Mouse (Mus musculus) heart, embryonic 13.5 days (tissue): ENCODE results near the gene Hist1h3c. TPM values are rescaled to one million over a fixed set of nuclear protein-coding genes. Genes with fewer than 3 reads are reported as not detected.
"Not testable (repeated sequence)": the region's sequence is repeated elsewhere in the genome, so short reads cannot be mapped to it uniquely, and the experiment has no call there.

Experiments
- ATAC-seq: fragments of 200-750 bp; cut with Nextera tagmentation; 2 replicates; pipeline ENCODE4 v1.8.0; 2017; ENCODE audit warnings: moderate TSS enrichment; ENCODE audit not compliant: insufficient number of reproducible peaks, low FRiP score, low TSS enrichment; ENCODE audit errors: extremely low read depth
- H3K27ac ChIP-seq: fragments of 300-500 bp; sonication (generic); replicated peaks from 2 replicates; pipeline ENCODE4 v1.5.1; 2015; ENCODE audit warnings: moderate library complexity, mild to moderate bottlenecking, inconsistent platforms
- H3K27me3 ChIP-seq: fragments of 300-500 bp; sonication (generic); replicated peaks from 2 replicates; pipeline ENCODE4 v1.6.1; 2015; ENCODE audit warnings: mild to moderate bottlenecking, inconsistent platforms
- H3K36me3 ChIP-seq: fragments of 300-500 bp; sonication (generic); 2 replicates; pipeline ENCODE4 v1.6.1; 2015; ENCODE audit warnings: mild to moderate bottlenecking, inconsistent platforms
- H3K4me1 ChIP-seq: fragments of 300-500 bp; sonication (generic); 2 replicates; pipeline ENCODE4 v1.6.1; 2015; ENCODE audit warnings: inconsistent platforms
- H3K4me2 ChIP-seq: fragments of 300-500 bp; sonication (generic); 2 replicates; pipeline ENCODE4 v1.6.1; 2015; ENCODE audit warnings: inconsistent platforms, mild to moderate bottlenecking, moderate library complexity
- H3K4me3 ChIP-seq: fragments of 300-500 bp; sonication (generic); 2 replicates; pipeline ENCODE4 v1.5.1; 2015; ENCODE audit warnings: moderate library complexity, mild to moderate bottlenecking, inconsistent platforms
- H3K9ac ChIP-seq: fragments of 300-500 bp; sonication (generic); 2 replicates; pipeline ENCODE4 v1.6.1; 2015; ENCODE audit warnings: inconsistent platforms, mild to moderate bottlenecking, moderate library complexity
- H3K9me3 ChIP-seq: fragments of 300-500 bp; sonication (generic); 2 replicates; pipeline ENCODE4 v1.6.1; 2016; ENCODE audit warnings: inconsistent platforms
- WGBS: fragments of 180-500 bp; shearing (Covaris S2); methylation state at CpG from one replicate; pipeline ENCODE4 v1.1.7; 2015; ENCODE audit warnings: mixed read lengths; 5-methylcytosine and 5-hydroxymethylcytosine counted together
- polyA plus RNA-seq: library from polyadenylated mRNA; unstranded; fragments of >200 nt; fragmentation: Nextera tagmentation; extraction: Ambion mirVana; gene quantifications from 2 replicates; pipeline ENCODE4 v1.2.1, GENCODE M21; 2015

Gene Hist1h3c
- polyA plus RNA-seq, 1 experiment from 2014 or later = 3.8 TPM

DNA sequence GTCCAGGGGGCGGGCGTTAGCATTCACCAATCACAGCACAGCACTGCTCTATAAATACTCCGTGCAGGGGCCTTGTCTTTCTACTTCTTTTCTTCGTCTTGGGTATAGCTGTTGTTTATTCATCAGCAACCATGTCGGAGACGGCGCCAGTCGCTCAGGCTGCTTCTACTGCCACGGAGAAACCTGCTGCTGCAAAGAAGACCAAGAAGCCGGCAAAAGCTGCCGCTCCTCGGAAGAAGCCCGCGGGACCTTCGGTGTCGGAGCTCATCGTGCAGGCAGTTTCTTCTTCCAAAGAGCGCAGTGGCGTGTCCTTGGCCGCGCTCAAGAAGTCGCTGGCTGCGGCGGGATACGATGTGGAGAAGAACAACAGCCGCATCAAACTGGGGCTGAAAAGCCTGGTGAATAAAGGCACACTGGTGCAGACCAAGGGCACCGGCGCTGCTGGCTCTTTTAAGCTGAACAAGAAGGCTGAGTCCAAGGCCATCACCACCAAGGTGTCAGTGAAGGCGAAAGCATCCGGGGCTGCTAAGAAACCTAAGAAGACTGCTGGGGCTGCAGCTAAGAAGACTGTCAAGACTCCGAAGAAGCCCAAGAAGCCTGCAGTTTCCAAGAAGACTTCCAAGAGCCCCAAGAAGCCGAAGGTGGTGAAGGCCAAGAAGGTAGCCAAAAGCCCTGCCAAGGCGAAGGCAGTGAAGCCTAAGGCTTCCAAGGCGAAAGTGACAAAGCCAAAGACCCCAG lies 18.4 kb upstream of the Hist1h3c start, which contains the start of gene Hist1h1a:
Hist1h1a (plus strand) TSS at position 81 of the 738 bp plus-strand sequence.
- H3K4me1 ChIP-seq = peaks cover 33% of the 10 kb centered on the region
- H3K27me3 ChIP-seq = no peaks in the 10 kb centered on the region
- H3K9ac ChIP-seq = peak within 1 kb of the TSS; percentile 88
- H3K4me3 ChIP-seq = peak within 1 kb of the TSS; percentile 67
- 3% methylated on average over 34 of the region's 34 CpGs for WGBS
- H3K36me3 ChIP-seq = no peaks in the 10 kb centered on the region
- peak; percentile 70 for ATAC-seq
- peak within 1 kb of the TSS; percentile 96 for H3K27ac ChIP-seq
- H3K9me3 ChIP-seq = no peaks in the 10 kb centered on the region
- peak within 1 kb of the TSS; percentile 79 for H3K4me2 ChIP-seq

DNA sequence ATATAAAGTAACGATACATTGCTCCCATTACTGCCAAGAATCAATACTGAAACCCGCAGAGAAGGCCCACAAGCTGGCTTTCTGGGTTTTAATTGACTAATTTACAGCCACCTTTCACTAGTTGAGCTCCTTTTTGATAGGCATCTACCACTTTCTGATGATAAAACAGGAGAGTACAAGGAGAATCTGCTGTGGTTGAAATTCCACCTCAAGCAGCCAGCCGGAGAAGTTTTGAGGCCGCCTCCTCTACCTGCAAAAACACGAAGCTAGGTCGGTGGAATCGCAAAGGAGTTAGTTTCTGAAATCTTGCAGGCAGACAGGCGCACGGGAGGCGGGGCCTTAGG lies 17.8 kb upstream of the Hist1h3c start:
- Histone ChIP-seq H3K9ac (peak overlapping the region; percentile 88), H3K9me3 (no peaks in the 10 kb centered on the region), H3K36me3 (no peaks in the 10 kb centered on the region), H3K4me3 (peak overlapping the region; percentile 67), H3K4me2 (peak overlapping the region; percentile 79), H3K27me3 (no peaks in the 10 kb centered on the region), H3K27ac (peak overlapping the region; percentile 96), H3K4me1 (peaks cover 31% of the 10 kb centered on the region)
- WGBS = 3% methylated on average over 10 of the region's 10 CpGs
- ATAC-seq = no peak

DNA sequence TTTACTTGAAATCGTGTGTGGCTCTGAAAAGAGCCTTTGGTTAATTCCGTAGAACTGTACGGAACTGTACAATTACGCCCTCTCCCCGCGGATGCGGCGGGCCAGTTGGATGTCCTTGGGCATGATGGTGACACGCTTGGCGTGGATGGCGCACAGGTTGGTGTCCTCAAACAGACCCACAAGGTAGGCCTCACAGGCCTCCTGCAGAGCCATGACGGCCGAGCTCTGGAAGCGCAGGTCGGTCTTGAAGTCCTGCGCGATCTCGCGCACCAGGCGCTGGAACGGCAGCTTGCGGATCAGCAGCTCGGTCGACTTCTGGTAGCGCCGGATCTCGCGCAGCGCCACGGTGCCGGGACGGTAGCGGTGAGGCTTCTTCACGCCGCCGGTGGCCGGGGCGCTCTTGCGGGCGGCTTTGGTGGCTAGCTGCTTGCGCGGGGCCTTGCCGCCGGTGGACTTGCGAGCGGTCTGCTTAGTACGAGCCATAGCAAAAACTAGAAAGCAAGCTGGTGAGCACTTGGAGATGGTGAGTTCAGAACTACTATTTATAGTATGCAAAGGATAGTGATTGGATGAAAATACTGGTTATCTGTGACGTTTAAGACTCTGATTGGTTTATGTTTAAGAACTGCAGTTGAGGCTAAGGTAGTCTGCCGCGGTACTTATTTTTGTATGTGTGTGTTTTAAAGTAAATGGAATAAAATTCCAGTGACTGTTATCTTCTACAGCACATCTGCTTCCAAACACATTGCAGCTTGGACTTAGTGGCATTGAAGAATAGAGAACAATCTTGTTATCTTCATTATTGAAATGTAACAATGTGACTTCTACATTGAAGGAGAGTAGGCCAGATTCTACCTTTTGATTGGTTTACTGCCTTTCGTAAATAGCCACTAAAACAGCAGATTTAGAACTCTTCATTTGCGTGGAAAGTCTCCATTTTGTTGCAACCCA lies 16.7 kb upstream of the Hist1h3c start, which contains the start of gene Hist1h3a:
Hist1h3a (minus strand) TSS at position 516 of the 951 bp plus-strand sequence.
- not testable (repeated sequence) for H3K36me3 ChIP-seq, H3K27me3 ChIP-seq, H3K9me3 ChIP-seq
- 1% methylated on average over 33 of the region's 52 CpGs for WGBS
- Histone ChIP-seq H3K27ac (peak within 1 kb of the TSS; percentile 96), H3K4me2 (peak within 1 kb of the TSS; percentile 79), H3K4me1 (peaks cover 37% of the 10 kb centered on the region), H3K9ac (peak within 1 kb of the TSS; percentile 88), H3K4me3 (peak within 1 kb of the TSS; percentile 67)
- peak; percentile 37; the same call in 1 of the 2 replicates for ATAC-seq

DNA sequence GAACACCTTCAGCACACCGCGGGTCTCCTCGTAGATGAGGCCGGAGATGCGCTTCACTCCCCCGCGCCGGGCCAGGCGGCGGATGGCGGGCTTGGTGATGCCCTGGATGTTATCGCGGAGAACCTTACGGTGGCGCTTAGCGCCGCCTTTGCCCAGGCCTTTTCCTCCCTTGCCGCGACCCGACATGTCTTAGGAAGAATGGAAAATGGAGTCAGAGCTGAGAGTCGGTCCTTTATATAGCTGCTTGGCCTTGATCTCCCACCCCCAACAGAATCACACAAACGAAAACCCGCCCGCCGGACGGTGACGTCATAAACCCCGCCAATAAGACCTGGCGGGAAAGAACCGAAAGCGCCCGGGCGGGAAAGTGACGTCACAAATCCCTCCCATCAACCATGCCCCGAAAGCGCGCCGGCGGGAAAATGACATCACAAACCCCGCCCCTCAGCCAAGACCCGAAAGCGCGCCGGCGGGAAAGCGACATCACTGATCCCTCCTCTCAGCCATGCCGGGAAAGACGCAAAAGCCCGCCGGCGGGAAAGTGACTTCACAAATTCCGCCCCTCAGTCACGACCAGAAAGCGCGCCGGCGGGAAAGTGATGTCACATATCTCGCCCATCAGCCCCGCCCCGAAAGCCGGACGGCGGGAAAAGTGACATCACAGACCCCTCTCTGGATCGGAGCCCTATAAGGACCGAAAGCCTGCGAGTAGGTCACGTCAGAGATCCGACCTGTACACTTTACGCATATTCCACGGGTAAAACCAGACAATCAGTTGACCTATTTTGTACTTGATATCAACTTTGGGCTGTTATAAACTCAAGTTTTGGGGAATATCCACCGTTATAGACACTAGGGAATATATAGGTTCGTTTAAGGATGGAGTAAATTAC lies 15.8 kb upstream of the Hist1h3c start, which contains the start of gene Hist1h4a:
Hist1h4a (minus strand) TSS at position 259 of the 893 bp plus-strand sequence.
- peak within 1 kb of the TSS; percentile 85 for H3K9ac ChIP-seq
- no peaks in the 10 kb centered on the region for H3K27me3 ChIP-seq
- peaks cover 37% of the 10 kb centered on the region for H3K4me1 ChIP-seq
- no peaks in the 10 kb centered on the region for H3K9me3 ChIP-seq
- WGBS = under 1% methylated on average over 68 of the region's 72 CpGs
- ATAC-seq = peak; percentile 61
- H3K4me2 ChIP-seq = peak within 1 kb of the TSS; percentile 79
- H3K36me3 ChIP-seq = no peaks in the 10 kb centered on the region
- peak within 1 kb of the TSS; percentile 54 for H3K4me3 ChIP-seq
- peak within 1 kb of the TSS; percentile 96 for H3K27ac ChIP-seq

DNA sequence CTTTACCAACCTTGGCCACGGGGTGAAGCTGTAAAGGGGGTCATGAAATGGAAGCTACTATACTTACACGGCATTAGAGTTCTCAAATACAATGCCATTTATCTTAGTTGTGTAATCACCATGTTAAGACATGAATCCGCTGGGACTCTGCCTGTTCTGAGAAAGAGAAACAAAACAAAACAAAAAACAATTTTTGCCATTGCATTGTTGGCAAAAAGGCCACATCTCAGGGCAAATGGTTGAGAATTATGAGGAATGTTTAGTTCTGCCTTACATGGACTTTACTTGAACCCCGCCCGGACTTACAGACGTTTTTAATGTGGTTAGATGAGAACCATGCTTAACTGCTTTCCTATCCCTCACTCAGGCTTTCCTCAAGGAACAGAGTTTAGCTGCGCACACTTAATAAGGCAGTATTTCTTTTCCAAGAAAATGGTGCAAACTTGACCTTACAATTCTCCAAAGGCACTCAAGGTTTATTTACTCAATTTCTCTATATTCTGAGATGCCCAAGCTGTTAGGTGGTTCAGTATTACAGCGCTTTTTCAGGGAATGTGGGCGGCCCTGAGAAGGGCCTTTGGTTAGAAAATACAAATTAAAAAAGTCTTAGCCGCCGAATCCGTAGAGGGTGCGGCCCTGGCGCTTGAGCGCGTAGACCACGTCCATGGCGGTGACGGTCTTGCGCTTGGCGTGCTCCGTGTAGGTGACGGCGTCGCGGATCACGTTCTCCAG lies 15.0 kb upstream of the Hist1h3c start:
- H3K27ac ChIP-seq = peak overlapping the region; percentile 96
- peak overlapping the region; percentile 54 for H3K4me3 ChIP-seq
- H3K9ac ChIP-seq = peak overlapping the region; percentile 81
- H3K27me3 ChIP-seq = no peaks in the 10 kb centered on the region
- no peak for ATAC-seq
- peaks cover 37% of the 10 kb centered on the region for H3K4me1 ChIP-seq
- no peaks in the 10 kb centered on the region for H3K36me3 ChIP-seq
- 1% methylated on average over 22 of the region's 27 CpGs for WGBS
- H3K9me3 ChIP-seq = no peaks in the 10 kb centered on the region
- peak overlapping the region; percentile 79 for H3K4me2 ChIP-seq

DNA sequence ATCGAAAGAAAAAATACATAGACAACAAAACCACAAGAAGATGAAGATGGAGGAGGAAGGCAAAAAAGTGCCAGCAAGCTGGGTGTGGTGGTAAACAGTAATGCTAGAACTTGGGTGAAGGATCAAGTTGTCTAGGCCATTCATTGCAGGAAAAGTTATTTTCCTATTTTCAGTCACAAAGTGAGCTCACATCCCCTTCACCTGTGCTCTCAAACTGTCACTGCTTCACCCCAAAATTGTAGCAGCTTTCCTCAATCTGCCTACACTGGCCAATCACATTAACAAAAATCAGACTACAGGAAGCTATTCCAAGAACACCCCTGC lies 14.5 kb upstream of the Hist1h3c start:
- Histone ChIP-seq H3K27ac (peak overlapping the region; percentile 96), H3K27me3 (no peaks in the 10 kb centered on the region), H3K4me2 (peak overlapping the region; percentile 79), H3K36me3 (no peaks in the 10 kb centered on the region), H3K9me3 (no peaks in the 10 kb centered on the region), H3K4me1 (peaks cover 37% of the 10 kb centered on the region), H3K4me3 (peak overlapping the region; percentile 54), H3K9ac (peak overlapping the region; percentile 81)
- no peak for ATAC-seq
- WGBS = 67% methylated on average over 1 of the region's 1 CpGs

DNA sequence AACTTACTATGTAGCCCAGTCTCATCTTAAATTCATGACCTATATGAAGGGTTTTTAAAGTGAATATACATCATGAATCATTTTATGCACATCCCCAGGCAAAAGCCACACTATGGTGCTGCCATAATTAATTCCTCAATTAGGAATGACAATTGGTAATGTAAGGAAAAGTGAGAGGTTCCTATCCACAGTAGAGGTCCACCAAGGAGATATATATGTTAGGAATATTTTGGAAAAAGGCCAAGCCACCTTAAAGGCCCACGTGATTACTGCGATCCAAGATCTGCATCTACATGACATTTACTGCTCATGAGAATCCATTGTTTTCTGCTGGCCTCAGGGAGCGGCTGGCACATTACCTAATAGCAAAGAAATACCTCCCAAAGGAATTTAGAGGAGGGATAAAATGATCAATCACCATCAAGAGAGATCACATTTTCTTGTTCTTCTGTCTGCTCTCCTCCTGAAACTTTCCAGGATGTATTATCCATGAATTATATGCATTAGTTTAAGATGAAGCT lies 13.9 kb upstream of the Hist1h3c start:
- no peak for ATAC-seq
- Histone ChIP-seq H3K9me3 (no peaks in the 10 kb centered on the region), H3K4me3 (no peak overlapping the region), H3K4me2 (peak overlapping the region; percentile 79; the same call in 1 of the 2 replicates), H3K4me1 (peaks cover 31% of the 10 kb centered on the region), H3K9ac (no peak overlapping the region), H3K27me3 (no peaks in the 10 kb centered on the region), H3K27ac (no peak overlapping the region), H3K36me3 (no peaks in the 10 kb centered on the region)
- 83% methylated on average over 3 of the region's 3 CpGs for WGBS

DNA sequence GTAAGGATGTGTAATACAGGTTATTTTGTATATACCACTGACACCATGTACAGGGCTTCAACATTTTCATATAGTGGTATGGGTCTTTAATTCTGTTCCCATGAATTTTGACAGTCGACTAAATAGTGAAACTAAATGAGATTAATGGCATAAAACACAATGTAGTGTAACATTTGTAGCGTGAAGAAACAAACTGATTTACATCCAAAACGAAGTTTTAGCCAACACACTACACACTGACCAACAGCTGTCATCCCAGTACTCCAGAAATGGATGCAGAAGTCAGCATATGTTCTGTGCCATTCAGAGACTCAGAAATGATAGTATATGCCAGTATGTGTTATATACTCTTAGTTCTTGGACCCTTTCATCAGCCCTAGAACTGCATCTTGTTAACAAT lies 12.5 kb upstream of the Hist1h3c start:
- Histone ChIP-seq H3K27me3 (no peaks in the 10 kb centered on the region), H3K36me3 (no peaks in the 10 kb centered on the region), H3K4me3 (peak overlapping the region; percentile 51), H3K9ac (peak overlapping the region; percentile 40), H3K27ac (peak overlapping the region; percentile 45; the same call in 1 of the 2 replicates), H3K9me3 (no peaks in the 10 kb centered on the region), H3K4me2 (peak overlapping the region; percentile 78), H3K4me1 (peaks cover 25% of the 10 kb centered on the region)
- WGBS = 55% methylated on average over 3 of the region's 3 CpGs
- ATAC-seq = no peak

DNA sequence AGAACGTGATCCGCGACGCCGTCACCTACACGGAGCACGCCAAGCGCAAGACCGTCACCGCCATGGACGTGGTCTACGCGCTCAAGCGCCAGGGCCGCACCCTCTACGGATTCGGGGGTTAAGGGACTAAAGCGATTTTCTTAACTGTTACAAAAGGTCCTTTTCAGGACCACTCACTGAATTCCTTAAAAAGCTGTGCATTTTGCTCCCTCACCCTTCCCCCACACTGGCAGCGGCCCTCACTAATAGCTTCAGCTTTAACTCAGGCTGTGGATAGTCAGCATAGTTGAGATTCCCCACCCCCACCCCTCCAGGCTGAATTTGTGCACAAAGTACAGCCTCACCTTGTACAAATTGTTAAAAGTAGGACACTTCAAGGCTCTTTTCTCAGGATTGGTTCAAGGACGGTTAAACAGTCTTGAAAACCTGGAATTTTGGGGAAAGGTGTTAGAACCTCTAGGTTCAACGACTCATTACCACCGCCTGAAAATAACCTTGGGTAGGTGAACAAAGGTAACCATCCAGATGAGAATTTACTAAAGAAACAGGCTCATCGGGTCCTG lies 11.9 kb upstream of the Hist1h3c start:
- peak overlapping the region; percentile 78 for H3K4me2 ChIP-seq
- 2% methylated on average over 23 of the region's 23 CpGs for WGBS
- H3K4me3 ChIP-seq = peak overlapping the region; percentile 51
- H3K9me3 ChIP-seq = no peaks in the 10 kb centered on the region
- peaks cover 22% of the 10 kb centered on the region for H3K4me1 ChIP-seq
- H3K9ac ChIP-seq = peak overlapping the region; percentile 83
- peak overlapping the region; percentile 89 for H3K27ac ChIP-seq
- no peaks in the 10 kb centered on the region for H3K27me3 ChIP-seq
- no peaks in the 10 kb centered on the region for H3K36me3 ChIP-seq
- no peak for ATAC-seq

DNA sequence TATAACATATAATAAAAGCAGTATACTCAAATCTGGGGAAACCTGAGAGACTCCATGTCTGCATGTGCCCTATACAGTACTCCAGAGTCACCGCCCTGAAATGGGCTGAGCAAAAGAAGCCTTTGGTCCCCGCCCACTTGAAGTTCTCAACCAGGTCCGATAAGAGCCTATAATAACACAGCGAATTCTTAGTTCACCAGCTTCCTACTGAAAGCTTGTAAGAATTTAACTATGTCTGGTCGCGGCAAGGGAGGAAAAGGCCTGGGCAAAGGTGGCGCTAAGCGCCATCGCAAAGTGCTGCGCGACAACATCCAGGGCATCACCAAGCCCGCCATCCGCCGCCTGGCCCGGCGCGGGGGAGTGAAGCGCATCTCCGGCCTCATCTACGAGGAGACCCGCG lies 11.4 kb upstream of the Hist1h3c start, which contains the start of gene Hist1h4b:
Hist1h4b (plus strand) TSS at position 224 of the 400 bp plus-strand sequence.
- H3K9me3 ChIP-seq = no peaks in the 10 kb centered on the region
- H3K27me3 ChIP-seq = no peaks in the 10 kb centered on the region
- no peak; the same call in 1 of the 2 replicates for ATAC-seq
- H3K4me1 ChIP-seq = peaks cover 22% of the 10 kb centered on the region
- peak within 1 kb of the TSS; percentile 78 for H3K4me2 ChIP-seq
- no peaks in the 10 kb centered on the region for H3K36me3 ChIP-seq
- H3K27ac ChIP-seq = peak within 1 kb of the TSS; percentile 89
- H3K4me3 ChIP-seq = peak within 1 kb of the TSS; percentile 51
- WGBS = under 1% methylated on average over 19 of the region's 22 CpGs
- peak within 1 kb of the TSS; percentile 83 for H3K9ac ChIP-seq
